Mouse (Mus musculus) right cerebral cortex, postnatal 25 days (tissue): Measurements from ENCODE around the gene Psap.

ENCODE experiments used
- DNase-seq: peaks from one replicate; pipeline ENCODE4 v3.0.0; 2022

The Psap gene

DNA sequence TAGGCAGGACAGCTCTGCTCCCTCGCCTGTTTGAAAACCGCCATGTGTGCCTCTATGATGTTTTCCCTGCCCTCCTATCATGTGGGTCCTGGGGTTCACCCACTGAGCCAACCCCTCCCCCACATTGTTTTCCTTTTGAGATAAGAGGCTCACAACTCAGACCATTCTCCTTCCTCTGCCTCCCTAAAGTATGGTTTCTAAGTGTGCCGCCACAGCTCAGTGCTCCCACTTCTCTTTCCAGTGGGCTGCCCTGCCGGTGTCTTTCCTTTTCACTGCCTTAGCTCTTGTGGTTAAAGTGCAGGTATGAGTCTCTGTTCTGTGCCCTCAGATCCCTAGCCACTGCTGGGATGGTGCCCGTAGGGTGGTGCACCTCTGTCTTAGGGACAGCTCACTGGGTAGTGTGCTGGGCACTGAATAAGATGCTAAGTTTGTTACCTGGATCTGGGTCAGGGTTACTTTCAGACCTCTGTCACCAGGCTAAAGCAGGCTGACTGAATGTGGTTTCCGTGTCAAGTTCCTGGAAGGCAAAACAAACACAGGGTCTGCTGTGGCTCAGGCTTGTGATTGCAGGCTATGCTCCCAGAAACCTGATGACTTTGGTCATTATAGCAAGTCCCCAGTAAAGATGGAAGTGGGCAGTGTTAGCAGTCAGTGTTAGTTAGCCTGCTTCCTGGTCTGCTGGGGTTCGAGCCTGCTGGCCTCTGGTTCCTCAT, 12.8 kb downstream of the Psap start:
- DNase-seq, result no peak

DNA sequence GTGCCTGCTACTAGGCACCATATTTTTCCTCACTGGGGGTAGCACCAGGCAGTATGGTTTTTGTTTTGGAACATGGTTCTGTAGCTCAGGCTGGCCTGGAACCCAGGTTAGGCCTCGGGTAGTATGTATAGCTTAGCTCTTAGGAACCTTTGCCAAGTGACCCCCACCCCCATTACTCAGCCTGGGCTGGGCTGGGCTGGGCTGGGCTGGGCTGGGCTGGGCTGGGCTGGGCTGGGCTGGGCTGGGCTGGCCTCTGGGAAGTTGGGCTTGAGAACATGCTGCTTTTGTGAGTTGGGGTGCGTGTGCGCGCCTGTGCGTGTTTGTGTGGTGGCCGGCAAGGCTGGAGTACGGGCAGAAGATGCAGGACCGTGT, 13.3 kb downstream of the Psap start:
- DNase-seq, result no peak

DNA sequence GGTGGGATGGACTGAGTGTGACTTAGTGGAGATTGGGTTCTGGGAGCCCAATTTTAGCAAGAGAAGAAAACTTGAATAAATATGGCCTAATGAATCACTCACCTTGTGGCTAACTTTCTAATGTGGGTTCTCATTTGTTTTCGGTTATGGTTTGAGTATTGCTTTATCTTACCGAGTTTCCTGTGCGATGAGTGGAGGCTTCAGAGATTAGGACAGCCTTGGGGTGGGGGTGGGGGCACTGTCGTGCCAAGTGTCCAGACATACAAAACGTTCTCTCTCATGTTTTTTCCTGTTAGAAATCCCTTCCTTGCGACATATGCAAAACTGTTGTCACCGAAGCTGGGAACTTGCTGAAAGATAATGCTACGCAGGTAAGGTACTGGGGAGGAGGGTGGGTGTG, 14.8 kb downstream of the Psap start:
- no peak for DNase-seq

DNA sequence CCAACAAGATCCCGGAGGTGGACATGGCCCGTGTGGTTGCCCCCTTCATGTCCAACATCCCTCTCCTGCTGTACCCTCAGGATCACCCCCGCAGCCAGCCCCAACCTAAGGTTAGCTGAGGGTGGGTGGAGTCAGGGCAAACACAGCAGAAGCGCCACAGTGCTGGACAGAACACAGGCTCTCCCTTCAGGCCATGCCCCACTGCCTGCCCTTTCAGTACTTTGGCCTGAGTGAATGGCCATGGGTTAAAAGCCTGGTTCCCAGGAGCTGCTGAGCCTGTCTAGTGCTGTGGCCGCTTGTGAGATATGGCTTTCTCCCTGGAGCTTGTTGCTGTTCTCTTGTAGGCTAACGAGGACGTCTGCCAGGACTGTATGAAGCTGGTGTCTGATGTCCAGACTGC, 17.2 kb downstream of the Psap start:
- no peak for DNase-seq

DNA sequence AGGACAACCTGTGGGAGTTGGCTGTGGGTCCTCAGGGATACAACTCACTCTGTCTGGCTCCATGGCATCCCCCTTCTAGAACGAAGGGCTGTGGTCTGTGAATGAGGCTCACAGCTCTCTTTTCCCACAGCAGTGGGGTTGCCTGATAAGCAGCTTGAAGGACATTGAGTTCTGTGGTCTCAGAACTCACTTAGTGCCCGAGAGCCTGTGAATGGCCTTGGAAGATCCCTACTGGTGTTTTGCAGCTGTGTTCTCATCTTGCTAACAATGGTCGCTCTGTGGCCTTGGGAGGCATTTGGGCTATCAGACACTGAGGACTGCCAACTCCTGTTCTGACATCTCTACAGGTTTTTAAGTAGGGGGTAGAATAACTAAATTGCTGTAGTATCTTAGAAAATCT, 17.9 kb downstream of the Psap start:
- DNase-seq, result no peak

DNA sequence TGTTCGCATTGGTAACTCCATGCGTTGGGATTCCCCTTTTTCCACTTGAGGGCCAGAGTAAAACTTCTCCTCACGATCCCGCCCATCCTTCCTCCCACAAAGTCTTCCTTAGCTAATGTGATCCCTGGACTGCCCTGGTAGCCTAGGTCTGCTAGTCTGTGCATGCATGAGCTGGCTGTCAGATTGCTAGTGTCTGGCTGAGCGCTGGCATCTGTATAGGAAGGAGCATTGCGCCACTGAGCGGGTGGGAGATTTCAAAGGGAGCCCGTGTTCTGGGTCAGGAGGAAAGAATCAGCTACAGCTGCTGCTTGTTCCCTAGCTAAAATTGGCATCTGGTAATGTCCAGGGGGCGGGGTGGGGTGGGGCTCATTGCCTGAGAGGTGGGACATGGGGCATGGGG, 18.6 kb downstream of the Psap start:
- DNase-seq, result no peak

DNA sequence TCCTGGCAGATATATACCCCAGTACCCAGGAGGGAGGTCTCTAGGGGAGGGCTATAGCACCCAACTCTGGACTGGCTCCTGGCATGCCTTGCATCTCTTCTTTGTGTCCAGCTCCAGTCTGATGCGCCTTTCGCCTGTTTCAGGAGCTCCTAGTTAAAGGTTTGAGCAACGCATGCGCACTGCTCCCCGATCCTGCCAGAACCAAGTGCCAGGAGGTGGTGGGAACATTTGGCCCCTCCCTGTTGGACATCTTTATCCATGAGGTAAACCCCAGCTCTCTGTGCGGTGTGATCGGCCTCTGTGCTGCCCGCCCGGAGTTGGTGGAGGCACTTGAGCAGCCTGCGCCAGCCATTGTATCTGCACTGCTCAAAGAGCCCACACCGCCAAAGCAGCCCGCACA, 22.2 kb downstream of the Psap start:
- DNase-seq, result no peak

DNA sequence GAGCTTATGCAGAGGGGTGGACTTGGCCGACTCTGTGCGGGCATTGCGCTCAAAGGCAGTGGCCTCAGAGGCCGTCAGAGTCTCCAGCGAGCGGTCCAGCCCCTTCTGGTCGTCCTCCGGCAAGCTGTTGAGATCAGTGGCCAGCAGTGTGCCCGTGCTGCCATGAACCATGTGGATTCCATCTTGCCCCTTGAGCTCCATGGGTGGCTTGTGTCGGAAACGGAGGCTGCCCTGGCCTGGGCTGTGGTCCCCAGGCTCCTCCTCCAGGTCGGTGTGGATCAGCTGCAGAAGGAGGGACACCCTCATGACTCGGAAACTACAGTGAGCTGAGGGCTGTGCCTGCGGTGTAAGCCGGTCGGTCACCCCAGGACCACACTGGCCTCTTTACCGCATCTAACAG, 26.0 kb downstream of the Psap start:
- DNase-seq, result no peak

DNA sequence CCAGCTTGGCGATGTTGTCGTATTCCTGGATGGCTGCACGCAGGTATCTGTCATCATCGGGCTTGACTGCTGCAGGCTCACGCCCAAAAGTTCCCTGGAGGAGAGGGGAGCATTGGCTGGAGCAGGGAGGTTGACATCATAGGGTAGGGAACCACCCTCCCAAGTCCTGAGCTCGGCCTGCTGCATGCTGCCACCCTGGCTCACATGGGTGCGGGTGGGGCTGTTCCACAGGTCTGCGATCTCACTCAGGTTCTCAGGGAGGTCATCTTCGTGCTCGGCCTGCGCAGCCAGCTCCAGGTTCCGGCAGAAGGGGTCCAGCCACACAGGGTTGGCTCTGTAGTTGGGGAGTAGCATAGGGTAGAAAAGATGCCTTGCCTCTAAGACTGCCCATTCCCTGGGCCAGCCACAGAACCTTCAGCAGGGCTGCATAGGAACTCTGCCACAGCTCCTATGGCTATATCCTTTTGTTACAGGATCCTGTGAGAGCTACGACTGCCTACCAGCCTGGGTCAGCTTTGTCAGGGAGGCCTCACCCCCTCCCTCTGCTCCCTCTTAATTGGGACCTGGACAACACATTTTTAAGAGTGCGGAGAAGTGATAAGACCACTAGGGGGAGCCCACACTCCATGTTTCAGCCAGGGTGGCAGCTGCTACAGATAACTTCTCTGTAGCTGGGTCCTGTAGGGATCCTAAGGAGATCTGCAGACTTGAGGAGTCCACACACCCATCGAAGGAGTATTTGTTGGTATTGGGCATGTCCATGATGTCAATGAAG, 27.6 kb downstream of the Psap start:
- peak; percentile 57 for DNase-seq

DNA sequence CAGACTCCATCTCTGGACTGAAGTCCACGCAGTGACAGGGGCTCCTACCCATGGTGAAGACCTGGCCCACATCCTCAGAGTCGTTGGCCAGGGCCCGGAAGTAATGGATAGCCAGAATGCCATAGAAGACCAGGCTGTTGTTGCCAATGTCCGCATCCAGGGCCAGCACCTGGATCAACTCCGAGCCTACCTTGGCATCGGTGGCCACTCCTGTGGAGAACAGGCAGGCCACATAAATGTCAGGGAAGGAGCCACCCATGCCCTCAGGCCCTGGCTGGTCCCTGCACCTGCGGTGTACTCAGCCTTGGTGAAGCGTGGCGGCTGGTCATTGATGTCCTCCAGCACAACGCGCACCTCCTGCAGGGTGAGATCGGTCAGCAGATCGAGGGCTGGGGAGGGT, 33.2 kb downstream of the Psap start:
- DNase-seq, result no peak

DNA sequence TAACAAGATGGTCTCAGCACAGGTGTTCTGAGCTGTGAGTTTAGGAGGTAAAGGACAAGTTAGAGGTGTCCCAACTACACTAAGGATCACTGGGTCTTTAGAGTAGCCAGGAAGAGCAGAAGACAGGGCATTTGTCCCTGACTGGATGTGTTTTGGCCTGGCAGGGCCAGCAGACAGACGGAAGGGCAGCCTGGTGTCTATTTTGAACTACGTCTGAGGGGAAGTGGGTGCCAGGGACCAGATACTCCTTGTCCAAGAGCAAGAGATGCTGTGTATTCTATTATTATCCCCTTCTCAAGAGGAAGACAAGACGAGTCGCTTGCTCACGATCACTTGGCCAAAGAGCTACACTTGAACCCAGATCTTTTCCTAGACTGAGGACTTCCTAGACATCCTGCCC, 36.2 kb downstream of the Psap start:
- no peak for DNase-seq

DNA sequence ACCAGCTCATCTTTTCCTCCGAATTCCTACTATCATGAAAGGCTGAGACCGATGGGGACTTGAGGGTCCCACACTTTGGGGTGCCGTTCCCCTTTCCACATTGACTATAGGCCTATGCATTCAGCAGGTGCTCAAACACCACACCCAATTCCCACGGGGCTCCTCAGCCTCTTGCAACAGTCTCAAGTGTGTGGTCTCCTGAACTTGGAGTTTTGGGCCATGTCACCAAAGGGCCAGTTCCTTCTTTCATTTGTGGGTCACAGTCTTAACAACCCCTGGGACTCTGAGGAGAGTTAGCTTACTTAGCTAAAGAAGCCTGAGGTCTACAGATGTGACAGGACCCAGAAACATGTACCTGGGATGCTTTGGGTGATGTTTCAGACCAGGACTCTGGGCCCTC, 38.7 kb downstream of the Psap start:
- no peak for DNase-seq

DNA sequence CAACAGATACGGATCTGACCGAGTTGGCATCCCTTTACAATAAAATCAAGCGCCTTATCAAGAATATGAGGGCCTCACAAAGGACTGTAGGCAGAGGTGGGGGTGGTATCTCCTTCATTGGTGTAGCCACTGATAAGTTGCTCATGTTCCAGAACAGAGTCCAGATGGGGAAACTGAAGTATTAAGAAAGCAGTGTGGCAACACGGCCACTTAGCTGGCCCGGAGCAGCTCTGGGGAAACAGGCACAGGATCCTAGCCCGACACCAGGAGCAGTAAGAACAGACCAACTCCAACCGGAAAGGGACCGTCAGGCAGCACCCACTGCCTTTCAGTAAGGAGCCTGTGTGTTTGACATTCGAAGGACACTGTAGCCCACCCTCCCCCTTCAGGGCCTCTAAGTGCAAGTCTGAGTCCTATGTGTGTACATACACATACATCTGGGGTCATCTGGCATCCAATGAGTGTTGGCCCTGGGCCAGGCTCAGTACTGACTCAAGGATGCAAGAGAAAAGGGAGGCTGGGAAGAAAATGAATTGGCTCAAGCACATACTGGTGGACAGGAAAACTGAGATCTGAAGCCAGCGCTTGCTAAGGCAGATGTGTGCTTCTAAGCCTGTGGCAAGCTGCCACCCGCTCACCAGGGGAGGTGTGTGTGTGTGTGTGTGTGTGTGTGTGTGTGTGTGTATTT, 51.7 kb downstream of the Psap start:
- no peak for DNase-seq

DNA sequence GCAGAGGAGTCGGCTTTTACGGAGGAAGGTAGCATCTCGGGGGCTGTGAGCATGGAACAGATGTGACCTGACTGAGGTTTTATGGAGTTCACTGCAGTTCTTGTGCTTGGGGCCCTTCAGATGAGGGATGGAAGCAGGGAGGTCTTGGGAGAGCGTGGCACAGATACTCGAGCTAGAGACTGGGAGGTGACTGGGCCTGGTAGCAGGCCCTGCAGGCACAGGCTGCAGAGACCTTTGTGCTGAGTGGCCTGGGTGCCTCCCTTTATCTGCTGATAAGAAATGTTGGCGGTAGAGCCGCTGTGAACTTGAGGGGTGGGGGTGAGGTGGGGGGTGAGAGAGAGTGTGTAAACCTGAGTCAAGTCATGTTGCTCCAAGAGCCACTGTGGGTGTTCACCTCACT, 57.2 kb downstream of the Psap start:
- no peak for DNase-seq

DNA sequence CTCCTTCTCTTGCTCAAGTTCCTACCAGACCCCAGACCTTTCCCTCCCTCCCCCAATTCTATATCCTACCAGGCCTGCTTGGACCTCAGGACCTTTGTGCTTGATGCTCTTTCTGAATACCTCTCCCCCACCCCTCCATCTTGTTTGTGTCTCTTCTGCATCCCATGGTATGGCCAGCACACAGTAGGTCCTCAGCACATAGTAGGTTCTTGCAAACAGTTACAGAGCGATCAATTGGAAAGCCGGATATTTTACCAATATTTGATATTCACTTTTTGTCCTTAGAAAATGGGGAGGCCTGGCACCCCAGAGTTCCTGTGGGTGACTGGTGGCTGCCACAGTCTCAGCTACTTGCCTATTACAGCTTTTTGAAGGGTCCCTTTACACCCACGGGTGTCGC, 57.6 kb downstream of the Psap start:
- no peak for DNase-seq

DNA sequence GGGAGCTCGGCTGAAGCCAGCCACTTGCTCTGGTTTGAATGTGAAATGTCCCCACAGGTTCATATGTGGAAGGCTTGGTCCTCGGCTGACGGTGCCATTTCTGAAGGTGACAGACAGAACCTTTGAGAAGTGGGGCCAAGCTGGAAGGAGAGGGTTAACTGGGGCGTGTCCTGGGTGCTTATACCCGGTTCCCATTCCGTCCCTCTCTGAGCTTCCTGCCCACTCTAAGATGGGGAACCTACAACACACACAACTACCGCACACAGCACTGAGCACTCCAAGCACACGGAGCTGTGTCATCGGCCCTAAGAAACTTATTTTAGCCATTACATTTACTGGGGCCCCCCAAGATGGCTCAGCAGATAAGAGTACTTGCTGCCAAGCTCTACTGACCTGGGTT, 64.1 kb downstream of the Psap start:
- no peak for DNase-seq

DNA sequence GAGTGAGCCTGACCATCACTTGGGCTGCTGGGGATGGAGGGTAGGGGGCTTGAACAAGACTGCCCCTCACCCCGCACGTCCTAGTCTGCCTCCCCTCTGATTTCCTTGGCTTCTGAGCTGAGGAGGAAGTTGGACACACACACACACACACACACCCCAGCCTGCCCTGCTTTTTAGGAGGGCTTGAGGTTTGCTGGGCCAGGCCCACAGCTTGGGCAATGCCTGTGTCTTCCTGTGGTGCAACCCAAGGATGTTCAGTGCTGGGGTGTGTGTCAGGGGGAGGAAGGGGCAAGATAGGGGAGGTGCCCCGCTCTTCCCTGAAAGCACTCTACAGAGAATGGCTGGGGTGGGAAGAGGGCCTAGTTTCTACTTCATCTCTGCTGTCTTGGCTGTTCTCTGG, 66.7 kb downstream of the Psap start:
- no peak for DNase-seq

DNA sequence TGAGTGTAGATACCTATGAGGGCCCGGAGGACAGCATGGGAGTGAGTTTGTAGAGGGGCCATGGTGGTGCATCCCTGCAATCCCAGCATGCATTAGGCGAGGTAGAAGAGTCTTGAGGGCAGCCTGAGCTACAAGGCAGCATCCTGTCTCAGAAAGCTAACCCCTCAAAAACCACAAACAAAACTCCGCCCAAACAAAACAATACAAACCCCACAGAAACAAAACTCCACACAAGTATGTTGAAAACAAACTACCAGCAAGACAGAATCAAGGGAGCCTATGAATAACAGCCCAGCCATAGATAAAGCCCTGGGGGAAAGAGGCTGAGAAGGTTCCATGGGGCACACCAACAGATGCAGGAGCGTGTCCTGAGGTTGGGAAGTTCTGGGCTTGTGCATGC, 68.6 kb downstream of the Psap start:
- DNase-seq, result no peak

DNA sequence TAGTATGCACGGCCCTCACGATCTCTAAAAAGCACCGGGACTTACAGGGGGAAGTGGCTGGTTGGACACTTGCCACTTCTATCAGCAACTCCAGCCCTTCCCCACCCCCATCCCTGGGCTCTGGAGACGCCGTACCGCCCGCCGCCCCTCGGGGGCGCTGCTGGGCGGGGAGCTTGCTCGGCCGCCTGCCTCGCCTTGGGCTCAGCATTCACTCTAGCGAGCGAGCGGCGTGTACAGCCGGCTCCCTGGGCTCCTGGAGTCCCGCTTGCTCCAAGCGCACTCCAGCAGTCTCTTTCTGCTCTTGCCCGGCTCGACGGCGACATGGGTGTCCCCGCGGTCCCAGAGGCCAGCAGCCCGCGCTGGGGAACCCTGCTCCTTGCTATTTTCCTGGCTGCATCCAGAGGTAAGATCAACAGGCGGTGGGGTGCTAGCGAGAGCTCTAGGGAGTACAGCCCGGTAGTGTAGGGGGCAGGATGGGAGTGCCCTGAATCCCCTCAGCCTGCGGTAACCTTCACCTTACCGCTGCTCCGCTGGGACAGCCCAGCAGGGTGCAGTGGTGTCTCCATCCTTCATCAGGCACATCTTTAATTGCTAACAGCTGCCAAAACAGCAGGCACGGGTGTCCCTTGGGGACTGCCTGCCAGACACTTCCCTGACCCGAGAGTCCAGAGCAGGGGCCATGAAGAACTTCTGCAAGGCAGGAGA, 69.4 kb downstream of the Psap start, which contains the start of gene Vsir:
TSS of gene Vsir (plus strand) at position 151 of the 705 bp plus-strand sequence.
- DNase-seq, result peak; percentile 67

DNA sequence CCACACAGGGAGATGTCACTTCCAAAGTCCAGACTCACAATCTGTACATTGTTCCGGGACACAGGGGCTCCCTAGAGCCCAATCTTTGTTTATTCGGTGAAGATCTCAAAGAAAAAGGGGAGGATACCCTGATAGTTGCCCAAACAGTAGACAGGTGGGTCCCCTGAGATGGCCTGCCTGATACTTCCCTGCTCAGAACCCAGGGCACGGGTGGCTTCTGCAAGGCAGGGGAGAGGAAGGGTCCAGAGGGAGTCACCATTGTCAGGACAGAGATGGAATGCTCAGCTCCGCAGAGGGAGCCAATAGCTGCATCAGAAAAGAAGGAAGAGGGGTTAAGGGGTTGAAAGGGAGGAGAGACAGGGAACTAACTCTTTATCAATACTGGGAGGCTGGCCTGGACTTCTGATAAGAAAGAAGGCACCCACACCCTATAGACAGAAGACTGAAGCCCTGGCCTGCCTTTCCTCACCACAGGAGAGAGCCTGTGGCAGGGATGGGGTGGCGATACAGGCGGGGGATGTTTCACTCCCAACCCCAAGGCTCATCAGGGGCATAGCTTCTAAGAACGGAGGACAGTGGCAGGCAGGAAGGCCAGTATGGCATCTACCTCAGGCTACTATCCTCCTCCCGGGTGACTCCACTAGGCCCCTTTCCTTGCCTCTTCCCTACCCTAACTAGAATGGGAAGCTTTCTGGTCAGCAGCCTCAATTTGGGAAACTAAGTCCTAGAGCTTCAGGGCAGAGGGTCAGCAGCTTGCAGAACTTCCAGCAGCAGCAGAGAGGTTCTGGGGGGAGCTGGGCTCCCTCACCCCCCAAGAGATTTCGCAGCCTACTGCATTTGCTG, 70.6 kb downstream of the Psap start:
- no peak for DNase-seq

DNA sequence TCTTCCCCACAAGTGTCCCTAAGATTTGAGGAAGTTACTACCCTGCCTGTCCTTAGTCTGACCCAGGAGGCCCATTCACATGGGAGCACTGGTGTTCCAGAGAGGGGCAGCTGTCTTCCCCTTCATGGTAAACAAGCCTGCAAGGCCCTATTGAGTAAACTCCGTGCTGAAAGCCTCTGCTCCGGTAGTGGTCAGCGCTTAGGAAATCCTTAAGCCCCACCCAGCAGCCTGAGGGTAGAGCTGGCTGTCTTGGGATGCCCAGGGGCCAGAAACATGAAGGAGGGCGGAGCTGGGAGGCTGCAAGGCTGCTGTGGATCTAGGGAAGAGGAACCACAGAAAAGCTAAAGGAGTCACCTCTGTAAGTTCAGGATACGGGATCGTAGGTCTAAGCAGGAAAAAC, 71.6 kb downstream of the Psap start:
- DNase-seq, result no peak

DNA sequence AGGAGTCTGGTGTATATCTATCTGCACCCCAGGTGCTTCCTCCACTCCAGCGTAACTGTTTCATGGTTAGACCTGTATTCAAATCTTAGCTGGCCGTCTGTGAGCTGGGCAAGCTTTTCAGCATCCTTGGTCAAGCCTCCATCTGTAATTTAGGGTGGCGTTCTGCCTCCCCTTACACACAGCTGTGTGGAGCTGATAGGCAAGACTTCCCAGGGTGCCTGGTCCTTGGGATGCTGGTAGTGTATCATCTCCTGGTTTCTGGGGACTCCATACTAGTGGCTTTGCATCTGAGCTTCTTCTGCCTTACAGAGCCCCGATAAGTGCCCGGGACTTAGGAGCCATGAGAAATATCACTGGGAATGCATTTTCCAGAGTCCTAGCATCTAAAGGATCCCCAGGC, 72.2 kb downstream of the Psap start:
- no peak for DNase-seq
